Mouse (Mus musculus) adrenal gland, postnatal 10 days (tissue): Measurements from ENCODE around the gene Phldb3. TPM values are rescaled to one million over a fixed set of nuclear protein-coding genes. Genes with fewer than 3 reads are reported as not detected.

Experiments used
- DNase-seq: peaks from one replicate; pipeline ENCODE4 v3.0.0; 2021; ENCODE audit warnings: mixed read lengths
- total RNA-seq, 2 experiments: library from RNA; stranded (reverse); gene quantifications; 2 replicates each; pipeline ENCODE4 v1.2.3; 2021

Gene Phldb3
- total RNA-seq, 2 experiments from 2014 or later, result 3.6 TPM

GRCm38 (mm10) chr7:24630116-24630880 lies 19.7 kb downstream of the Phldb3 start:
- DNase-seq, result no peak

- DNase-seq, result no peak
Observed at GRCm38 (mm10) chr7:24636264-24636663, 25.7 kb downstream of the Phldb3 start, which contains the start of gene Lypd3. TSS of gene Lypd3 (plus strand) at chr7:24636550.

- no peak for DNase-seq
Observed at GRCm38 (mm10) chr7:24637046-24637445, 26.5 kb downstream of the Phldb3 start.

GRCm38 (mm10) chr7:24638026-24638856 lies 27.7 kb downstream of the Phldb3 start:
- peak; percentile 30 for DNase-seq

GRCm38 (mm10) chr7:24640450-24640849 lies 29.9 kb downstream of the Phldb3 start:
- DNase-seq, result no peak

- peak; percentile 76 for DNase-seq
Observed at GRCm38 (mm10) chr7:24642491-24642890, 31.9 kb downstream of the Phldb3 start.

- DNase-seq, result no peak
Observed at GRCm38 (mm10) chr7:24644492-24644891, 33.9 kb downstream of the Phldb3 start.

GRCm38 (mm10) chr7:24644996-24645395 lies 34.4 kb downstream of the Phldb3 start:
- DNase-seq, result no peak

- no peak for DNase-seq
Observed at GRCm38 (mm10) chr7:24646486-24646885, 35.9 kb downstream of the Phldb3 start.

GRCm38 (mm10) chr7:24653681-24654080 lies 43.1 kb downstream of the Phldb3 start:
- peak; percentile 76 for DNase-seq

GRCm38 (mm10) chr7:24659737-24660357 lies 49.3 kb downstream of the Phldb3 start:
- no peak for DNase-seq

GRCm38 (mm10) chr7:24661118-24661904 lies 50.7 kb downstream of the Phldb3 start:
- DNase-seq, result no peak

GRCm38 (mm10) chr7:24662575-24662974 lies 52.0 kb downstream of the Phldb3 start:
- peak; percentile 70 for DNase-seq

- no peak for DNase-seq
Observed at GRCm38 (mm10) chr7:24664301-24664700, 53.7 kb downstream of the Phldb3 start.

- DNase-seq, result no peak
Observed at GRCm38 (mm10) chr7:24664959-24665358, 54.4 kb downstream of the Phldb3 start.

- no peak for DNase-seq
Observed at GRCm38 (mm10) chr7:24671944-24672439, 61.4 kb downstream of the Phldb3 start.

GRCm38 (mm10) chr7:24676575-24676974 lies 66.0 kb downstream of the Phldb3 start, which contains the start of gene Tex101:
TSS of gene Tex101 (minus strand) at chr7:24676675.
- no peak for DNase-seq
